Mouse (Mus musculus) heart, embryonic 12.5 days (tissue): ENCODE data around the gene Cct2. TPM values are rescaled to one million over a fixed set of nuclear protein-coding genes. Genes with fewer than 3 reads are reported as not detected.
A peak's percentile ranks its signal among the peaks of the same experiment; 100 is the strongest.

Experiments
- ATAC-seq: fragments of 200-750 bp; cut with Nextera tagmentation; 2 replicates; pipeline ENCODE4 v1.8.0; 2017; ENCODE audit warnings: moderate TSS enrichment, moderate library complexity; ENCODE audit not compliant: insufficient number of reproducible peaks, low FRiP score
- H3K27ac ChIP-seq: fragments of 300-500 bp; sonication (generic); 2 replicates; pipeline ENCODE4 v1.5.1; 2016; ENCODE audit warnings: mild to moderate bottlenecking, moderate library complexity; ENCODE audit not compliant: poor library complexity, severe bottlenecking
- H3K27me3 ChIP-seq: fragments of 300-500 bp; sonication (generic); replicated peaks from 2 replicates; pipeline ENCODE4 v1.6.1; 2016; ENCODE audit warnings: mild to moderate bottlenecking, moderate library complexity
- H3K36me3 ChIP-seq: fragments of 300-500 bp; sonication (generic); 2 replicates; pipeline ENCODE4 v1.6.1; 2016; ENCODE audit warnings: mild to moderate bottlenecking, moderate library complexity
- H3K4me1 ChIP-seq: fragments of 300-500 bp; sonication (generic); replicated peaks from 2 replicates; pipeline ENCODE4 v1.6.1; 2016; ENCODE audit warnings: mild to moderate bottlenecking
- H3K4me2 ChIP-seq: fragments of 300-500 bp; sonication (generic); 2 replicates; pipeline ENCODE4 v1.6.1; 2016; ENCODE audit warnings: mild to moderate bottlenecking, moderate library complexity
- H3K4me3 ChIP-seq: fragments of 300-500 bp; sonication (generic); 2 replicates; pipeline ENCODE4 v1.5.1; 2016; ENCODE audit warnings: mild to moderate bottlenecking
- H3K9ac ChIP-seq: fragments of 300-500 bp; sonication (generic); 2 replicates; pipeline ENCODE4 v1.6.1; 2016; ENCODE audit warnings: mild to moderate bottlenecking, moderate library complexity
- H3K9me3 ChIP-seq: fragments of 300-500 bp; sonication (generic); replicated peaks from 2 replicates; pipeline ENCODE4 v1.6.1; 2016; ENCODE audit warnings: mild to moderate bottlenecking, moderate library complexity
- WGBS: fragments of 180-500 bp; shearing (Covaris S2); methylation state at CpG from one replicate; pipeline ENCODE4 v1.1.7; 2016; 5-methylcytosine and 5-hydroxymethylcytosine counted together
- polyA plus RNA-seq: library from polyadenylated mRNA; unstranded; fragments of >200 nt; fragmentation: Nextera tagmentation; extraction: Ambion mirVana; gene quantifications from 2 replicates; pipeline ENCODE4 v1.2.1, GENCODE M21; 2016

The Cct2 gene
- polyA plus RNA-seq, 1 experiment from 2014 or later: 171 TPM

GRCm38 (mm10) chr10:117021020-117021754 is 42.4 kb downstream of the Cct2 start:
- H3K36me3 ChIP-seq: no peaks in the 10 kb centered on the region
- no peak overlapping the region for H3K4me3 ChIP-seq
- H3K27me3 ChIP-seq: no peaks in the 10 kb centered on the region
- H3K4me1 ChIP-seq: peaks cover 44% of the 10 kb centered on the region
- no peak overlapping the region for H3K9ac ChIP-seq
- peaks cover 3% of the 10 kb centered on the region; the same call in 1 of the 2 replicates for H3K9me3 ChIP-seq
- no peak for ATAC-seq
- no peak overlapping the region for H3K27ac ChIP-seq
- peak overlapping the region; percentile 14; the same call in 1 of the 2 replicates for H3K4me2 ChIP-seq
- 41% methylated on average over 21 of the region's 21 CpGs for WGBS

- Histone ChIP-seq H3K36me3 (no peaks in the 10 kb centered on the region), H3K27me3 (no peaks in the 10 kb centered on the region), H3K4me1 (peaks cover 38% of the 10 kb centered on the region), H3K9me3 (peaks cover 3% of the 10 kb centered on the region; the same call in 1 of the 2 replicates), H3K27ac (0 out of 2 replicates have a peak overlapping the region, but pooled peaks have one; percentile 34), H3K4me2 (no peak overlapping the region), H3K4me3 (no peak overlapping the region), H3K9ac (no peak overlapping the region)
- no peak for ATAC-seq
- 59% methylated on average over 7 of the region's 7 CpGs for WGBS
These were observed 45.3 kb downstream of the Cct2 start for GRCm38 (mm10) chr10:117018281-117018840.

GRCm38 (mm10) chr10:117014565-117014964 is 49.0 kb downstream of the Cct2 start:
- Histone ChIP-seq H3K27ac (peak overlapping the region; percentile 71), H3K27me3 (no peaks in the 10 kb centered on the region), H3K36me3 (no peaks in the 10 kb centered on the region), H3K9me3 (peaks cover 3% of the 10 kb centered on the region; the same call in 1 of the 2 replicates), H3K9ac (no peak overlapping the region), H3K4me1 (peaks cover 21% of the 10 kb centered on the region), H3K4me3 (no peak overlapping the region), H3K4me2 (no peak overlapping the region)
- no peak for ATAC-seq
- 67% methylated on average over 5 of the region's 5 CpGs for WGBS

- H3K4me1 ChIP-seq: peaks cover 21% of the 10 kb centered on the region
- no peaks in the 10 kb centered on the region for H3K36me3 ChIP-seq
- H3K9ac ChIP-seq: no peak overlapping the region
- peak overlapping the region; percentile 75 for H3K27ac ChIP-seq
- peaks cover 3% of the 10 kb centered on the region; the same call in 1 of the 2 replicates for H3K9me3 ChIP-seq
- ATAC-seq: peak; percentile 61; the same call in 1 of the 2 replicates
- WGBS: 16% methylated on average over 12 of the region's 12 CpGs
- no peaks in the 10 kb centered on the region for H3K27me3 ChIP-seq
- no peak overlapping the region for H3K4me3 ChIP-seq
- peak overlapping the region; percentile 50 for H3K4me2 ChIP-seq
These were observed 49.8 kb downstream of the Cct2 start for GRCm38 (mm10) chr10:117013689-117014390.

GRCm38 (mm10) chr10:117011047-117011446 is 52.6 kb downstream of the Cct2 start:
- peaks cover 26% of the 10 kb centered on the region for H3K4me1 ChIP-seq
- no peak overlapping the region for H3K27ac ChIP-seq
- ATAC-seq: no peak
- H3K27me3 ChIP-seq: no peaks in the 10 kb centered on the region
- no peak overlapping the region for H3K4me3 ChIP-seq
- H3K4me2 ChIP-seq: no peak overlapping the region
- WGBS: 65% methylated on average over 8 of the region's 8 CpGs
- H3K9me3 ChIP-seq: no peaks in the 10 kb centered on the region
- H3K36me3 ChIP-seq: no peaks in the 10 kb centered on the region
- no peak overlapping the region for H3K9ac ChIP-seq

- H3K9ac ChIP-seq: no peak overlapping the region
- H3K4me1 ChIP-seq: peaks cover 29% of the 10 kb centered on the region
- no peaks in the 10 kb centered on the region for H3K9me3 ChIP-seq
- no peak overlapping the region for H3K4me2 ChIP-seq
- ATAC-seq: no peak
- no peak overlapping the region for H3K27ac ChIP-seq
- H3K4me3 ChIP-seq: no peak overlapping the region
- H3K27me3 ChIP-seq: no peaks in the 10 kb centered on the region
- no peaks in the 10 kb centered on the region for H3K36me3 ChIP-seq
- WGBS: 85% methylated on average over 6 of the region's 6 CpGs
These were observed 53.9 kb downstream of the Cct2 start for GRCm38 (mm10) chr10:117009691-117010090.

- peak overlapping the region; percentile 45; the same call in 1 of the 2 replicates for H3K27ac ChIP-seq
- no peak for ATAC-seq
- peaks cover 28% of the 10 kb centered on the region for H3K4me1 ChIP-seq
- H3K27me3 ChIP-seq: no peaks in the 10 kb centered on the region
- 61% methylated on average over 12 of the region's 12 CpGs for WGBS
- no peak overlapping the region for H3K9ac ChIP-seq
- H3K9me3 ChIP-seq: no peaks in the 10 kb centered on the region
- no peak overlapping the region for H3K4me2 ChIP-seq
- no peaks in the 10 kb centered on the region for H3K36me3 ChIP-seq
- no peak overlapping the region for H3K4me3 ChIP-seq
These were observed 57.7 kb downstream of the Cct2 start for GRCm38 (mm10) chr10:117005707-117006464.

GRCm38 (mm10) chr10:117004695-117005094 is 58.9 kb downstream of the Cct2 start:
- WGBS: 78% methylated on average over 5 of the region's 5 CpGs
- no peak for ATAC-seq
- H3K9me3 ChIP-seq: no peaks in the 10 kb centered on the region
- no peak overlapping the region for H3K4me3 ChIP-seq
- H3K27me3 ChIP-seq: no peaks in the 10 kb centered on the region
- H3K4me1 ChIP-seq: peaks cover 33% of the 10 kb centered on the region
- no peak overlapping the region for H3K9ac ChIP-seq
- no peak overlapping the region for H3K27ac ChIP-seq
- H3K36me3 ChIP-seq: no peaks in the 10 kb centered on the region
- H3K4me2 ChIP-seq: no peak overlapping the region

Other genes with a start within 250 kb of the Cct2 start
- gene Myrfl, start 166.9 kb downstream of the Cct2 start, polyA plus RNA-seq: 0.28 TPM in 2 replicates
- gene Rab3ip, start 113.0 kb downstream of the Cct2 start, polyA plus RNA-seq: 62.3 and 65.7 TPM in 2 replicates
- not detected in 2 replicates for gene Gm10271, start 91.2 kb downstream of the Cct2 start, polyA plus RNA-seq
- 0.13 and 0.50 TPM in 2 replicates for gene Best3, start 77.5 kb downstream of the Cct2 start, polyA plus RNA-seq
- gene Lrrc10, start 18.5 kb downstream of the Cct2 start, polyA plus RNA-seq: 52.9 and 57.4 TPM in 2 replicates
- 23.4 and 25.0 TPM in 2 replicates for gene Frs2, start 84.7 kb upstream of the Cct2 start, polyA plus RNA-seq
- 64.1 and 66.2 TPM in 2 replicates for gene Yeats4, start 160.7 kb upstream of the Cct2 start, polyA plus RNA-seq
- not detected in 2 replicates for gene 9530003J23Rik, start 174.9 kb upstream of the Cct2 start, polyA plus RNA-seq
- 87.0 and 95.2 TPM in 2 replicates for gene Lyz2, start 218.5 kb upstream of the Cct2 start, polyA plus RNA-seq
- gene Lyz1, start 229.1 kb upstream of the Cct2 start, polyA plus RNA-seq: 13.5 and 15.0 TPM in 2 replicates